Mouse (Mus musculus): ENCODE results near the gene Sik3.
A peak's percentile ranks its signal among the peaks of the same experiment; 100 is the strongest.

Gene Sik3

DNA sequence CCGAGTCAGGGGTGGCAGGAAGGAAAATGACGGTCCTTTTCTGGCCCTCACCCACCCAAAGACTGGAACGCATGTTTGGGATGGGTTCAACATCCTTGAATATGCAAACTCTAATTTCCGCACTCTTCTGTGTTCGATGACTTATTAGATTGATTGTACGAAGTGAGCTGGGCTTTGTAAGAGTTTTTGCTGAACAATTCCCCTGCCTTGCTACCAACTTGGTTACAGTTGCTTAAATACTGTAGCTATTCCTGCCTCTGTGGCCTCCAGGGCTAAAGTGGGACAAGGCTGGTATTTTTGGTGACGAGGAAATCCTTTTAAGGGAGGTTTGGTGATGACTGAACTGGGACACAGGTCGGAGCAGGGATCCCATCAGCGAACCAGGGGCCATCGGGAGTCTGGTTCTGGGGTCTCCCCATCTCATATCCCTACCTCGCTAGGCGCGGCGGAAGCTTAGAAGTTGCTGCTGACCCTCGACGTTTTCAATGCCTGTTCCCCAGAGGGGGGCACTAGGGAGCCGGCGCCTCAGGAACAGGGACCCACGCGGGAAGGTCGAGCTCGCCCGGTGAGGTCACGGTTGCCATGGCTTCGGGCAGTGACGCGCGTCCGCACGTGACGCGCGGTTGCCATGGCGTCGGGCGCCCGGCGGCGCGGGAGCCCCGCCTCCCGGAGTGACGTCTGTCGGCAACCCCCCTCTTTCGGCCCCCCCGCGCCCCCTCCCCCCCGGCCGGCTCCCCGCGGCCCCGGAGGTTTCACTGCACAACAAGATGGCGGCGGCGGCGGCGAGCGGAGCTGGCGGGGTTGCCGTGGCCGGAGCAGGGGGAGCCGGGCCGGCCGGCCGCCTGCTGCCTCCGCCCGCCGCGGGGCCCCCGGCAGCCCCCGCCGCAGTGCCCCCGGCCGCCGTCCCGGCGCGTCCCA lies at the start of gene Sik3, which contains the start of gene Pafah1b2:
Gene Sik3 (plus strand): TSS at position 730 of the 918 bp plus-strand sequence.
Gene Pafah1b2 (minus strand): TSS at position 600 of the 918 bp plus-strand sequence.
- DNase-seq (ENCODE audit: low read depth) = peak; percentile 88

DNA sequence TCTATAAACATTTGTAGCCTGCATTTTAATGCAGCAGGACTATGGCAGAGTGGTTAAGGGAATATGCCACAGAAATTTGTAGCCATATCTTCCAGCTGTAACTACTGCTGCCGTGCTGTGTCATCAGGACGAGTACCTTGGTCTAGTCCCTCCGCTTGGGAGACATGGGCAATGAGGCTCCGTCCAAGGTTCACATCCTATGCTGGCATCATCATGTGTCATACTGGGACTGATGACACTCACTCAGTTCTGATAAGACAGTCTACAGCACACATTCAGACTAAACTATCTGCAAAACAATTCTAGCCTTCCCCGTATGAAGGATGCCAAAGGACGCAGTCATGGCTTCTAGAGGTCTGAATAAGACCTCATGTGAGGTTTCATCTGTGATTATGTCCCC lies 49.0 kb upstream of the Sik3 start:
- DNase-seq (ENCODE audit: low read depth) = no peak

DNA sequence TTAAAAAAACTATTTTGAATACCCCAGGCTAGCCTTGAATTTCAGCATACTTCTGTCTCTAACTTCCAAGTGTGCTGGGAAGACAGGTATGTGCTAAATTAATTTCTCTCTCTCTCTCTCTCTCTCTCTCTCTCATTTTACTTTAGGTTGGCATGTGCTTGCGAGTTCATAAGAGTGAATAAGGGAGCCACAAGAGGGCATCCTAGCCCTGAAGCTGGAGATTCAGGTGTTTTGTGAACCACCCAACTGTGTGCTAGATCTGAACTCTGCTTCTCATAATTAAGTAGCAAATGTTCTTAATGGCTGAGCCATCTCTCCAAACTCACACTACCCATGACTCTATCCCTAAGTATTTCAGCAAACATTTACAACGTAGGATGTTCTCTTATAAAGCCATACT lies 35.7 kb upstream of the Sik3 start:
- no peak for DNase-seq (ENCODE audit: low read depth)

DNA sequence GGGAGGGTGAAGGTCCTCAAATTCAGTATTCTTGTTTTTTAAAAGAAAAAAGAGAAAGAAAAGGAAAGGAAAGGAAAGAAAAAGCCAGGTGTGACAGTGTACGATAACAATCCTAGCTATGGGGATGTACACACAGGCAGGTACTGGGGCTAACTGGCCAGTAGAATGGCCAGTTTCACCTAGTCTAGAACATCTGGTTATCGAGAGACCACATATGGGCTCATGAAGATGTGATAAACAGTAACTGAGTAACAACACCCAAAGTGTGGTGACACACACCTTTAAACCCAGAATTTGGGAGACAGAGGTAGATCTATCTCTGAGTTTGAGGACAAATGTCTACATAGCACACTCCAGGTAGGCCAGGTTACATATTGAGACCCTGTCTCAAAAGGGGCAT lies 32.8 kb upstream of the Sik3 start:
- no peak for DNase-seq (ENCODE audit: low read depth)

DNA sequence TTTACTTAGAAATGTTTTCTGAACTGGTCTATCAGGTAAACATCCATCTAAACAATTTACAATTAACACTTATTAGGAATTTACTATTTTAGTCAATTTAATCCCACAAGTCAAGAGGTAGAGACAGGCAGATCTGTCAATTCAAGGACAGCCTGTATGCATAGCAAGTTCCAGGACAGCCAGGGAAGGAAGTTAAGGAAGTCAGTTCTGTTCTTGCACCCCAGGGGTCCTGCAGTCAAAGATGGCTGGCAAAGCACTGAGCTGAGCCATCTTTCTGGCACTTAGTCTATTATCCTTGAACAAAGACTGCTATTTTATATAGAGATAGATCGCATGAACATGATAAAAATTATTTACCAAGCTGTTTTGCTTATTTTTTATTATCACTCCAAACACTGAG lies 32.0 kb upstream of the Sik3 start:
- DNase-seq (ENCODE audit: low read depth) = no peak

DNA sequence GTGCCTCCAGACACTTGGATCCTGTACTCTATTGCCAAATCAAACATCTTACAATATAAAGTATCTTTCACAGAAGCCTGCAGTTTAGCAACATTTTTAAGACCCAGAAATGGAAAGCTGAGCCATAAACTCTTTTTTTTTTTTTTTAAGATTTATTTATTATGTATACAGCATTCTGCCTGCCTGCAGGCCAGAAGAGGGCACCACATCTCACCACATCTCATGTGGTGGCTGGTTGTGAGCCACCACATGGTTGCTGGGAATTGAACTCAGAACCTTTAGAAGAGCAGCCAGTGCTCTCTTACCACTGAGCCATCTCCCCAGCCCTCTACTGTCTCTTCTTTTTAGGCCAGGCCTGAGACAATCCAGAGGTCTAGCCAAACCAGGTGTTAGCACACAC lies 31.3 kb upstream of the Sik3 start:
- DNase-seq (ENCODE audit: low read depth) = no peak

DNA sequence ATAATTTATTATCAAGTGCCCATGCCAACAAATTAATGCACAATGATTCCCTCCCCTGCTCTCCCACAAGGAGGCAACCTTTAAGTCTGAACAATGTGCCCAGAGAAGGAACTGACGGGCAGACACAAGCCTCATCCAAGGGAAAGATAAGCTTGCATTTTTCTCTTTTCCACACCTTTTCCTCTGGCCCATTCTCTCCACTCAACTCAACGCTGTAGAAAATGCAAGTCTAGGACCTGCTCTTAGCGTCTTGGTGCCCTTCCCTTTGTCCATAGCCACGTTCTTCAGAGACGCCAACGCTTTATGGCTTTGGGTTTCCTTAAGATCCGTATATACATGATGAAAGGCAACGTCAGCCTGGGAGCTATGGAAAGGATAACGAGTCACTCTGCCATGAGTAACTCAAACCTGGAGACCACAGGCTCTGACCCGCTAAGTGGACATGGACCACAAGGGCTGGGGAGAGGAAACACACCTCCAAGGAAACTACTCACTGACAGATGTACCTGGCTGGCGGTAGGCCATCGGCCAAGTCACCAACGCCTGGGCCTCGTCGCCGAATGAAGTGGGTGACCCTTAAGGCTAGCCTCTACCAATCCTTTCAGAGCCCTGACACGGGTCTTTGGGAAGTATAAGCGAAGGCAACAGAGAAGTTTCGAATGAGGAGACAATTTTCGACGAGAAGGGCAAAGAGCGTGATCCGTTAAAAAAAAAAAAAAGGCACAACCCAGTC lies 28.8 kb upstream of the Sik3 start:
- peak; percentile 24 for DNase-seq (ENCODE audit: low read depth)

DNA sequence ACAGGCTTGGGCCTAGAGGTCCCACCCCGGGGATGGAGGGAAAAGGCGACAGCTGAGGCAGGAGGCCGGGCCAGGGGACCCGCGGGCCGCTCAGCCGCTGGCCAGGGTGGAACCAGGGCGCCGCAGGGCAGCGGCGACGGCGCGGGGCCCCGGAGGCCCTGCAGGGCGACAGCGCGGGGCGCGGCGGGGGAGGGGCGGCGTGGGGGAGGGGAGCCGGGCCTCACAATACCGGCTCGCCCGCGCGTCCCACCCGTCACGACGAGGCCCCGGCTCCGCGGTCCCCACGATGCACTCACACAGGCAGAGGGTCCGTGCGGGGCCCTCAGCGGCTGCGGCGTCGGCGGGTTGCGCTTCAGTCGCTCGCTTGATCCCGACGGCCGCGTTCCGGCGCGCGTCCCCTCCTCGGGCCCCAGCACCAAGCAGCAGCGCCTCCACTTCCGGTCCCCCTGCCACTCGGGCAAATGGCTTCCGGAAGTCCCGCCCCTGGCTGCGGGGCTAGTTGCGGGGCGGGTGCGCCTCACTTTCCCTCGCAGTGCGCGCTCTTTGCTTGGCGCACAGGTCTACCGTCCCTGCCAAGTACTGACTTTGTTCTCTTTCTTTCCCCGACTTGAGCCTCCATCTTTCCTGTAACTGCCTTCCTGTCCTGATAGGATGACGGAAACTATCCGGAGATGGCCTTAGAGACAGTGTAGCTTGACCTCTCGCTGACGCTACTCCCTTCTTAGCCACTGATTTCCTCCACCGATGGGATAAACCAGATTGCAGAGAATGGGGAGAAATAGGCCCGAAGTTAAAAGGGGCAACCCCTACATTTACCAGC lies 28.0 kb upstream of the Sik3 start:
- peak; percentile 78 for DNase-seq (ENCODE audit: low read depth)

DNA sequence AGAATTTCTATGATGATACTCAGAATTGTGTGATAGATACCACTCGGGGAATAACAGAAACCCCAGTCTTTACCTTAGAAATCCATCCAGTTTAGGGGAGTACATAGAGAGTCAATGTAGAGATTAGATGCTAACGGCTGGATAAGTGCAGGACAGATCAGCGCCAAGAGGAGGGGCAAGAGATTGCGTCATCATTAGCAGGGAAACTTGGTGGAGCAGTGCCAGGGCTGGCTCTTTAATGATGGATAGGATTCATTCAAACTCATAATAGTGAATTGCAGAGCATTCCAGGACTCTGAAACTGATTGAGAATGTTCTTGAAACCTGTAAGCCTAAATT lies 27.4 kb upstream of the Sik3 start:
- no peak for DNase-seq (ENCODE audit: low read depth)

DNA sequence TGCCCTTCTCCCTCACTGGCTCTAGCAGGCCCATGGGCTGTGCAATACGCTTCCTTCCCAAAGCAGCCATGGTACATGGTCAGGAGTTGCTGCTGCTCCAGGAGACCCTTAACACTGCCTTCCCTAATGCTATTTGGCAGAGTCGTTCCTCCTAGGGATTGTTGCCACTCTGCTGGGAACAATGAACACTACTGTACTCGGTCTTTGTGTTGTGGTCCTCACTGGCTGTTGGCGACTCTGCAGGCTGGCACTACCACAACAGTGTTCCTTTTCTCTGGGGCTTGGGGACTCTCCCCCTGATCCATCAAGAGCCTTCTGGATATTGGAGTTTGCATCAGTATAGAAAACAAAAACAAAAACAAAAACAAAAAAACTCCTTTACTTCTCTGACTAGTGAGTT lies 13.6 kb upstream of the Sik3 start:
- no peak for DNase-seq (ENCODE audit: low read depth)

DNA sequence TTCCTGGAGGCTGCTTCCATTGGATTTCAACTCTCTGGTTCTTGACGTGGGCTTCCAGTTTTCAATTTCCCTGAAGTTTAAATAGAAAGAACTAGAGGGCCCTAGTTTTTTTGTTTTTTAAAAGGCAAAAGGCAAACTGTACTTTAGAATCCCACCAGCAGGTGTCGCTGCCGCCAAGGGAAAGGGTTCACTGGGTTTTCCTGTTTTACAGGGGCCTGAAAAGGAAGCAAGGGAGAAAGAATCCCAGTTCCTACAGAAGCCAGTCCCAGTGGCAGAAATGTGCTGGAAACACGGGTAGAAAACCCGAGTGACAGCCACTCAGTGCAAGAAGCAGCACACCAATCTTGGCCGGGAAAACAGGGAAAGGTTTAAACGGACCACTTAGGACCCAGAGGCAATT lies 8.9 kb upstream of the Sik3 start:
- no peak for DNase-seq (ENCODE audit: low read depth)

DNA sequence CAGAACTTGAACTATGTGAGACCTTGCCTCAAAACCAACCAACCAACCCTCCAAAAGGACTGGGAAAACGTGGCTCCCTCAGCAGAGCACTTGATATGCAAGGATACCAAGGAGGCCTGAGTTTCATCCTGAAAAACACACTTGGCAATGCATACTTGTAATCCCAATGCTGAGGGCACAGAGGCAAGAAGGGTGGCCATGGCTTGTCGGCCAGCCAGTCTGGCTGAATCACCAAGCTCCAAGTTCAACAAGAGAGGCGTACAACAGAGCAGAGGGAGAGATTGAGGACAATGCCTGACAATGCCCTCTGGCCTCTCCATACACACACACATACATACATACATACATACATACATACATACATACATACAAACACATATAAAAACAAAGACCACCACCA lies 8.1 kb upstream of the Sik3 start:
- DNase-seq (ENCODE audit: low read depth) = no peak

DNA sequence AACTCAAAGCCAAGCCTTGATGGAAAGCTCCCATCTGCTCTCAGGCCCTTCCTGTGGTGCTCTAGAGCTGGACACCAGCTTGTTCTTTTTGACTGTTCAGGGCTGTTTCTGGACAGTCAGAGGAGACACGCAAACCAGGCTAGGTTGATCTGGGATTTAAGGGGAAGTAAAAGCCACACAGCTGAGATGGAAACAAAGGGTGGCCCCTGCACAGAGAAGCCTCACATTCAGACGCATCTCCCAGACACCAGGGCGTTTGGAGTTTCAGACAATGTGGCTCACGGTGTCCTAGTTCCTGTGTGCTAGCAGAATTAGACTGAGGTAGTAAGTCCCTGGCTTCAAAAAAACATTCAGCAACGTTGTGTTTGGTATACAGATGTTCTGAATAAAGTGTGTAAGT lies 6.4 kb upstream of the Sik3 start:
- no peak for DNase-seq (ENCODE audit: low read depth)

DNA sequence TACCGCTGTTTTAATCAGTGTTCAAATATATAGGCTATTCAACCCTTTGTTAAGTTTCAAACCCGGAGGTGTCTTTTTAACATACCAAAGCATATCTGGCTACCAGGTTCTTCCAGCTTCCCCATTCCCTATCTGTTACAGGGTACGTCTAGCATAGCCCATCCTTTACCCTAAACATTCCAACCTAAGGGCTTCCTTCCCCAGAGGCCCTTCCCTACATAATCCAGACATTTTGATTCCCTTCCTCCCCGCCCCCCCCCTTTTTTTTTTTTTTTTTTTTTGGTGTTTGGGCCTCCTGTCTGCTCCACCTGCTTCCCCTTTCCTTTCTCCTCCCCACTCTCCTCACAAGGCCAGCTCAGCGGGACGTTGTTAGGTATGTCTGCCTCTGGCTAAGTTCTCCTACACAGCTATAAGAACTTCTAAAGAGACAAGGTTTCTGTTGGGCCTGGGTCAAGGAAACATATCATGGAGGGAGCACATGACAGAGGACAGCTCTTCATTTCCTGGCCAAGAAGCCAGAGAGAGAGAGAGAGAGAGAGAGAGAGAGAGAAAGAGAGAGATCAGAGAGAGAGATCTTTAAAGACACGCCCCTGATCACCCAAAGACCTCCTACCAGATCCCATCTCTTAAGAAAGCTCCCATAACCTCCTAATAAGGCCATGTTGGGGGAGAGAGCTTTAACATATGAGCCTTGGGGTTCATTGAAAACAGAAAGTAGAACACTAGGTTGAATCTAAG lies 3.5 kb upstream of the Sik3 start:
- DNase-seq (ENCODE audit: low read depth) = no peak

DNA sequence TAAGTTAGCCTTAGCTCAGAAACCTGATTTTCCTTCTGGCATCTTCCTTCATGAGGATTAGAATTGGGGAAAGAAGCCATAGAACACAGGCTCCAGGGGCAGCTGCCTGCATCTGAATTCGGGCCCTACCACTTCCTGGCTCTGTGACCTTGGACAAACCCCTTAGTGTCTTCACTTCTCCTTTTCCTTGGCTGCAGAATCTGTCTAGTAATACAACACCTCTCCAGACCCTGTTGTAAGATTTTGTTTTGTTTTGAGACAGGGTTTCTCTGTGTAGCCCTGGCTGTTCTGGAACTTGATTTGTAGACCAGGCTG lies 3.0 kb upstream of the Sik3 start:
- DNase-seq (ENCODE audit: low read depth) = no peak

DNA sequence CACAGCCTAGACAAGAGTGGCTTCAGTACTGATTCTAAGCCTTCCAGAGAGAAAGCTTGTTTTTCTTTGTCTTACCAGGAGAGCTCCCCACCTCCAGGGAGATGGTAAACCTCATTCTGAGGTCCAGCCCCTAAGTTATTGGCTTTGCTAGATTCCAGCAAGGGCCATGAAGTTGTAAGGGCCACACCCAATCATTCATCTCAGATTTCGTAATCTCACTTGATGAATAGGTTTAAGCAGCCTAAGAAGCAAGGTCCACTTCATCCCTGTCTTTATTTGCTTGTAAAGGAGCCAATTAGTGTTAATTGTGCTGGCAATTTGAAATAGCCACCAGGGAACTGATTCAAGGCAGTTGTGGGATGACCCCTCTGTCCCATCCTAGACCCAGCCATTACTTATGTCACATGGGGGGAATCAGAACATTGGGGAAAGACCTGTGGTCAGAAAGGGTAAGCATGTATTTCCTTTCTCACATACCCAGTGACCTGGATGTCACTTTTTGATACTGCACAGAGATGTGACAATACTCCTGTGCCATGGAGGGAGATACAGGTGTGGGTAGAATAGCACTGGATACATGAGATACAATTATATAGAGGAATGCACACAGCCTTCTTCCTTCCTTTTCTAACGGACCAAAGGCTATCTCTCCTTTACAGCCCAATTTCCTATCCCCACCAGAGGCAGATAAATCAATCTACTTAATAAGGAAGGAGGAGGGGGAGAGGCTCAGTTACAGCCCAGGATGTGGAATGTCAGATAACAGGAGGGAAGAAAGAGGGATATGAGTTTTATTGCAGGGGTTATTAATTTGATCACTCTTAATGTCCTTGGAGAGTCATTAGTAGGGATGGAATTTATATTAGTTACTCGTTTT lies 1.3 kb upstream of the Sik3 start:
- no peak for DNase-seq (ENCODE audit: low read depth)

DNA sequence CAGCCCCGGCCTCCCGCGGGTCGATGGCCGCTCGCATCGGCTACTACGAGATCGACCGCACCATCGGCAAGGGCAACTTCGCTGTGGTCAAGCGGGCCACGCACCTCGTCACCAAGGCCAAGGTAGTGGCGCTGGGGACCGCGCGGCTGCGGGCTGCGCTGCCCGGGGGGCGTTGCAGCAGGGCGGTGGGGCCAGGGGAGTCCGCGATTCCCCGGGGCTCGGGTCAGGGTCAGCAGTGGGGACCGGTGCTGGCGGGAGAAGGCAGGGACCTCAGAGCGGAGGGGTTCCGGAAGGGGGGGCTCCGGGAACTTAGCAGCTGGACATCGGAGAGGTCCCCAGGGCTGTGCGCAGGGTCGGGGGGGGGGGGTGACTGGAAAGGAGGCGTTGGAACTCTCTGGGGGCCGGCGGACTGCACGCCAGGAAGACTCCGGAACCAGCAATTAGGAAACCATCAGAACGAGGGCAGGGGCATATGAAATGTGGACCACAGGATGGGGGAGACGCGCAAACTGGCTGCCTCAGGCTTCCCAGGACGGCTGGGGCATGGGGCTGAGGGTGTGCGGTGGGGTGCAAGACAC lies 478 bp downstream of the Sik3 start:
- no peak for DNase-seq (ENCODE audit: low read depth)

DNA sequence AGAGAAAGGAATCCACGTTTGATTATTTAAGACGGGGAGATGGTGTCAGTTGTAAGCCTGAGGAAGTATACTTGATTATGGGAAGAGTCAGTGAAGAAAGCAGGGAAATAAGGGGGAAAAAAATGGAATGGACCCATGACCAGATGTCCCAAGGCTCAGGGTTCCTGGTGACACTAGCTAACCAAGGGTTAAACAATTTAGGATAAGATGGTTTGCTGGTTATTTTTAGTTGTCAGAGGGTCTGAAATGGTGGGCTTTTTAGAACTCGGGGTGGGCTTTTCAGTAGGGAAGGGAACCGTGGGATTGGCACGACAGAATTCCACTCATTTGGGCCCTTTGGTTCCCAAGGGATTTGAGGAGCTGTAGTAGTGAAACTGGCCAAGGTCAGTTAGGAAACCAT lies 996 bp downstream of the Sik3 start:
- DNase-seq (ENCODE audit: low read depth) = no peak

DNA sequence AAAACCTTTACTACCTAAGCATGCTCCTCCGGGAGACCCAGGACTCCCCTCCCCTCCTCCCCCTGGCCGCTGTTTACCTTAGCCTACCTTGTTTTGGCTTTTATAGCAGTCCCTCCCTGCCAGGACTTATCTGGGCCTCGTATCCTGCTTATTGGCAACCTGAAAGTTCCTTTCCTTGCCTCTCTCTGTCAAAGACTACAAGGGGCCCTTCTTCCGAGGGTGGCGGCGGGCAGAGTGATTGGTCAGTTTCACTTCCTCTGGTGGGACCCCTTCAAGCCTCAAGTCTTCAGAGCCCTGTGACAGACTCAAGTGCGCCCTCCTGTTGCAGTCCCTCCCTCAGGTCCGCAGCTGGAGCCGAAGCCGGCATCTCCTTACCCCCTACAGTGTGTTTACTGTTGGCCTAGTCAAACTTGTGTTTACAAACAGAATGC lies 1.6 kb downstream of the Sik3 start:
- peak; percentile 69 for DNase-seq (ENCODE audit: low read depth)

DNA sequence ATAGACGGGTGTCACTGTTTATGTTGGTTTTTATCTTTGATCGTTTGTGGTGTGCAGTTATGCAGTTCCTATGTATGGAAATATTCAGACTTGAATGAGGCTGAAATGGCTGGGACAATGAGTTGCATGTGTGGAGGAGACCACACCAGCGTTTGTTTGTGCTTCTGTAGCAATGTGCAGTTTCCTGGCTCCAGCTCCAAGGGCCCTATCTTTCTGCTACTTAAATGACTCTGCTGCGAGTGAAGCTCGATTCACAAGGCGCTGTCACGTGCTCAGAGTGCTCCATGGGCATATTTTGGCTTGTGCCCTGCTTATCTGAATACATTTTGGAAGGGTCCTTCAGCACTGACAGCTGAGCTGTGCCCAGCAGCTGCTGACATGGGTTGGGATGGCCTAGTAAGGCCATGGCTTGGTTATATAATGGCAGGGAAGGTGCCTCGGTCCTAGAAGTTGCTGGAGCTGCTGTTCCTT lies 2.5 kb downstream of the Sik3 start:
- DNase-seq (ENCODE audit: low read depth) = no peak

DNA sequence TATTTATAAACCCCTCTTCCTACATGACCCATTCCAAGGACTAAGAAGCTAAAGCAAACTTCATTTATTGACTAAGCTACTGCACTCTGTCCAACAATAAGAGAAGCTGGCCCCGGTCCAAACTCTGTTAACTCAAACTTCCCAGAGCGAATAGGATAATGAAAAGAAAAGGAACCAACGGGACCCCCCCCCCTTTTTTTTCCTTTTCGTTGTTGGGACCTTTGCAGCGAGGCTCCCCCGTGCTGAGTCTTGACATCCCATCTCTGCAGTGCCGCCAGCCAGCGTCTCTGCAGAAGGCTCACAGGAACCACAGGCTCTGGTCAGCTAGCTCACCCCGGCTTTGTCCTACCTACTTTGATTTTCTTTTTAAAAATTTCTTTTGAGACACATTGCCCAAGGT lies 3.2 kb downstream of the Sik3 start:
- no peak for DNase-seq (ENCODE audit: low read depth)

All from c-Kit-positive CD71-negative TER-119-negative erythroid progenitor cells, embryonic 14.5 days (primary cell).